Mouse (Mus musculus) midbrain, embryonic 10.5 days (tissue): ENCODE measurements around the gene Usp12. TPM values are rescaled to one million over a fixed set of nuclear protein-coding genes. Genes with fewer than 3 reads are reported as not detected.

Source experiments
- DNase-seq: peaks from one replicate; pipeline ENCODE4 v3.0.0-alpha.2; 2017; ENCODE audit warnings: low spot score
- H3K27ac ChIP-seq: fragments of 300-500 bp; sonication (generic); replicated peaks from 2 replicates; pipeline ENCODE4 v1.5.1; 2016; ENCODE audit warnings: mild to moderate bottlenecking
- H3K27me3 ChIP-seq: fragments of 300-500 bp; sonication (generic); 2 replicates; pipeline ENCODE4 v1.6.1; 2016; ENCODE audit warnings: low read depth, mild to moderate bottlenecking; ENCODE audit not compliant: poor library complexity, severe bottlenecking
- H3K36me3 ChIP-seq: fragments of 300-500 bp; sonication (generic); 2 replicates; pipeline ENCODE4 v1.6.1; 2016; ENCODE audit warnings: mild to moderate bottlenecking, moderate library complexity
- H3K4me1 ChIP-seq: fragments of 300-500 bp; sonication (generic); 2 replicates; pipeline ENCODE4 v1.6.1; 2016
- H3K4me3 ChIP-seq: fragments of 300-500 bp; sonication (generic); 2 replicates; pipeline ENCODE4 v1.5.1; 2016; ENCODE audit warnings: mild to moderate bottlenecking, moderate library complexity
- H3K9me3 ChIP-seq: fragments of 300-500 bp; sonication (generic); replicated peaks from 2 replicates; pipeline ENCODE4 v1.6.1; 2016; ENCODE audit warnings: mild to moderate bottlenecking
- WGBS: fragments of 180-500 bp; shearing (Covaris S2); methylation state at CpG from one replicate; pipeline ENCODE4 v1.1.7; 2016; 5-methylcytosine and 5-hydroxymethylcytosine counted together
- polyA plus RNA-seq: library from polyadenylated mRNA; unstranded; fragments of >200 nt; fragmentation: Nextera tagmentation; extraction: Ambion mirVana; gene quantifications from 2 replicates; pipeline ENCODE4 v1.2.1, GENCODE M21; 2016

The Usp12 gene
- polyA plus RNA-seq, 1 experiment from 2014 or later: 14.6 TPM

DNA sequence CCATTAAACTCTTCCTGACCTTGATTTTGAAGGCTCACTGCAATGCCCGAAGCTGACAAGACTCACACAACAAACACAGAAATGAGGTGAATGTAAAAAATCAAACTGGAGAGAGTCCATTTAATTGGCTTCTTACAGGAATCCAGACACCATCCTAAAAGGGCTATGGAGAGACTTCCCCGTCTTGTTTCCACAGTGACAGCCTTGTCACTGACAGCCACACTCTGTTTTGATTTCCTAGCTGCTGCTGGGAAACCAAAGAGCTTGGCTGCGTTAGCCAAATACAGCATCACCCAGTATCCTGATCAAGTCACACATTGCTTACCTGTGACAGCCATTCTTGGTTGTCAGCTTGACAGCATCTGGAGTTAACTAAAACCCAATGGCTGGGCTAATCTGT is 69.8 kb downstream of the Usp12 start:
- H3K4me3 ChIP-seq: no peak overlapping the region
- H3K4me1 ChIP-seq: no peaks in the 10 kb centered on the region
- no peak overlapping the region for H3K27ac ChIP-seq
- 0 out of 2 replicates have a peak, but pooled peaks cover 6% of the 10 kb centered on the region for H3K9me3 ChIP-seq
- H3K27me3 ChIP-seq: no peaks in the 10 kb centered on the region
- H3K36me3 ChIP-seq: no peaks in the 10 kb centered on the region
- no peak for DNase-seq
- WGBS: 74% methylated on average over 3 of the region's 3 CpGs

- no peaks in the 10 kb centered on the region for H3K36me3 ChIP-seq
- no peaks in the 10 kb centered on the region for H3K4me1 ChIP-seq
- WGBS: 92% methylated on average over 5 of the region's 5 CpGs
- no peak for DNase-seq
- no peaks in the 10 kb centered on the region for H3K27me3 ChIP-seq
- H3K4me3 ChIP-seq: no peak overlapping the region
- H3K9me3 ChIP-seq: peaks cover 6% of the 10 kb centered on the region; the same call in 1 of the 2 replicates
- H3K27ac ChIP-seq: no peak overlapping the region
Measured at GRCm38 (mm10) chr5:146723452-146723851, 71.4 kb downstream of the Usp12 start.

DNA sequence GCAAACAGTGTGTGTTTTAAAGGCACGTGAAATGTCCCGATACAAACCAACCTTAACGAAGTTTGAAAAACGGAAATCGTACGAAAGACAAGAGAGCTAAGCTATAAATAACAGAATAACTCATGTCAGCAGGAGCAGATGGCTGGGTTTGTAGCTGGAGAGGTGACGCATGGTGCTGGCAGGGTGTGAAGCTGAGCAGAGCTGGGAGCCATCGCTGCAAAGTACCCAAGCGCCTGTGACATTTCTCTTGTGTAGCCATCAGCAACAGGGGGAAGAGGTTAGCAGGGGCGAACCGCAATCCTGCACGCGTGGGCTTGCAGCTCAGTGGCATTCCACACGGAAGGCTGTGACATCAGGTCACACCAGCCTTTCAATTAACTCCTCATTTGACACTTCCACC is 72.6 kb downstream of the Usp12 start:
- Histone ChIP-seq H3K9me3 (peaks cover 6% of the 10 kb centered on the region; the same call in 1 of the 2 replicates), H3K4me1 (no peaks in the 10 kb centered on the region), H3K27me3 (no peaks in the 10 kb centered on the region), H3K27ac (no peak overlapping the region), H3K4me3 (no peak overlapping the region), H3K36me3 (no peaks in the 10 kb centered on the region)
- 86% methylated on average over 14 of the region's 14 CpGs for whole genome bisulfite sequencing
- no peak for DNase-seq

- 86% methylated on average over 27 of the region's 27 CpGs for WGBS
- Histone ChIP-seq H3K4me3 (no peak overlapping the region), H3K27me3 (no peaks in the 10 kb centered on the region), H3K4me1 (no peaks in the 10 kb centered on the region), H3K36me3 (no peaks in the 10 kb centered on the region), H3K9me3 (peaks cover 6% of the 10 kb centered on the region; the same call in 1 of the 2 replicates), H3K27ac (no peak overlapping the region)
- no peak for DNase-seq
Measured at GRCm38 (mm10) chr5:146719584-146720356, 75.0 kb downstream of the Usp12 start.

GRCm38 (mm10) chr5:146713836-146714235 is 81.0 kb downstream of the Usp12 start:
- peaks cover 21% of the 10 kb centered on the region for H3K4me1 ChIP-seq
- peak overlapping the region; percentile 71; the same call in 1 of the 2 replicates for H3K27ac ChIP-seq
- H3K36me3 ChIP-seq: no peaks in the 10 kb centered on the region
- 91% methylated on average over 12 of the region's 12 CpGs for WGBS
- H3K4me3 ChIP-seq: no peak overlapping the region
- H3K9me3 ChIP-seq: 0 out of 2 replicates have a peak, but pooled peaks cover 6% of the 10 kb centered on the region
- H3K27me3 ChIP-seq: no peaks in the 10 kb centered on the region
- no peak for DNase-seq

GRCm38 (mm10) chr5:146713088-146713487 is 81.7 kb downstream of the Usp12 start:
- H3K4me1 ChIP-seq: peaks cover 21% of the 10 kb centered on the region
- H3K27me3 ChIP-seq: no peaks in the 10 kb centered on the region
- WGBS: 49% methylated on average over 10 of the region's 10 CpGs
- no peak overlapping the region for H3K4me3 ChIP-seq
- DNase-seq: peak; percentile 44
- no peaks in the 10 kb centered on the region for H3K36me3 ChIP-seq
- peak overlapping the region; percentile 71 for H3K27ac ChIP-seq
- H3K9me3 ChIP-seq: 0 out of 2 replicates have a peak, but pooled peaks cover 6% of the 10 kb centered on the region

DNA sequence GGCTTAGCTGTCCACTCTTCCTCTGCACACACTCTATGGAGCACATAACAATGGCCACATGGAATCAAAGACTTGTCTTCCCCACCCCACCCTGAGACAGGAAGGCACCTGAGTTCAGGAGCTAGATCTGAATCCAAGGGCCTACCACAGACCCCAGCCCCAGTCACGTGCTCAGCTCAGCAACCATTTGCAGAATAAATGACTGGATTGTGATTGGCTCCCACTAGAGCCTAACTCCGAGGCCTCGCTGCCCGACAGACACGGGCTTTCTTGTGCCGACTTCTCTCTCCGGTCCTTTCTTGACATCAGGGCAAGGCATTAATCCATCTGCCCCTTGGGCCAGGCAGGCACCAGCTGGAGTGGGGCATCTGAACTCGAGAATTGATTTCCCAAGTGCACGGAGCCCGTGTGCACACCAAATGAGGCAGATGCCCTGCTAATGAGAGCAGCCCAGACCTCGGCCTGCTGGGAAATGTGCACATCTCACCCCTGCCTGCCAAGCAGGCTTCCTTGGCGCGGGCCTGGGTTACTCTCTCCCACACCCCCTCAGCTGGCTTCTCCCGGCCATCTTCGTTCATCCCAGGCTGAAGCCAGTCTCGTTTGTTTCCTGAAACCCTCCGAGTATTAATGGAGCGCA is 82.4 kb downstream of the Usp12 start:
- no peaks in the 10 kb centered on the region for H3K36me3 ChIP-seq
- peak; percentile 34 for DNase-seq
- WGBS: 79% methylated on average over 18 of the region's 18 CpGs
- H3K4me1 ChIP-seq: peaks cover 21% of the 10 kb centered on the region
- H3K4me3 ChIP-seq: no peak overlapping the region
- H3K9me3 ChIP-seq: 0 out of 2 replicates have a peak, but pooled peaks cover 6% of the 10 kb centered on the region
- no peaks in the 10 kb centered on the region for H3K27me3 ChIP-seq
- H3K27ac ChIP-seq: peak overlapping the region; percentile 71

GRCm38 (mm10) chr5:146709361-146709760 is 85.4 kb downstream of the Usp12 start:
- no peak overlapping the region for H3K4me3 ChIP-seq
- H3K36me3 ChIP-seq: no peaks in the 10 kb centered on the region
- peaks cover 24% of the 10 kb centered on the region for H3K4me1 ChIP-seq
- no peak overlapping the region for H3K27ac ChIP-seq
- DNase-seq: no peak
- WGBS: 83% methylated on average over 3 of the region's 3 CpGs
- H3K27me3 ChIP-seq: no peaks in the 10 kb centered on the region
- H3K9me3 ChIP-seq: 0 out of 2 replicates have a peak, but pooled peaks cover 6% of the 10 kb centered on the region

DNA sequence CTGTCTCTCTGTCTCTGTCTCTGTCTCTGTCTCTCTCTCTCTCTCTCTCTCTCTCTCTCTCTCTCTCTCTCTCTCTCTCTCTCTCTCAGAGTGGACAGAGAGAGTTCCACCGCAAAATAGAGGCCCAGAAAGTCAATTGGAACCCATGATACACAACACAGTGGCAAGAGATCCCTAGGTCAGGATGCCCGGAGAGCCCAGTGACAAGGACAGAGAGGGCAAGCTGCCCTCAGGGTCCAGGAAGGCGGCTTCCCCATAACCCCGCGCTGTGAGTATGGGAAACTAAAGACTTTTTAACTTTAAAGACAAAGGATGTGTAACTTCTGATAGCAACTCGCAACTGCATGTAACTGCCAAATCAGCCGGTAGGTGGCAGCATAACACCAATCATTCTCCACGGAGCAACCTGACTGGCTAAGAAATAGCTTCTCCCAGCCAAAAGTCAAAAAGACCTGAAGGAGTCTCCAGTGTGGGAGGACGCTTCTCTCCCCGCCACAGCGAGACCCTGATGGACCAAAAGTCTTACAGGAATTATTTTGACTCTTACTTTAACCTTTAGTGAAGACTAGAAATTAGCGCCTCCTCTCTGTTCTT is 88.9 kb downstream of the Usp12 start:
- Histone ChIP-seq H3K36me3 (no peaks in the 10 kb centered on the region), H3K4me1 (0 out of 2 replicates have a peak, but pooled peaks cover 3% of the 10 kb centered on the region), H3K4me3 (no peak overlapping the region), H3K27ac (0 out of 2 replicates have a peak overlapping the region, but pooled peaks have one; percentile 28), H3K9me3 (no peaks in the 10 kb centered on the region), H3K27me3 (no peaks in the 10 kb centered on the region)
- WGBS: 13% methylated on average over 12 of the region's 12 CpGs
- peak; percentile 86 for DNase-seq

GRCm38 (mm10) chr5:146705411-146705810 is 89.4 kb downstream of the Usp12 start:
- no peaks in the 10 kb centered on the region for H3K36me3 ChIP-seq
- H3K9me3 ChIP-seq: no peaks in the 10 kb centered on the region
- DNase-seq: no peak
- no peak overlapping the region for H3K4me3 ChIP-seq
- H3K4me1 ChIP-seq: 0 out of 2 replicates have a peak, but pooled peaks cover 3% of the 10 kb centered on the region
- no peaks in the 10 kb centered on the region for H3K27me3 ChIP-seq
- 84% methylated on average over 6 of the region's 6 CpGs for WGBS
- H3K27ac ChIP-seq: no peak overlapping the region

DNA sequence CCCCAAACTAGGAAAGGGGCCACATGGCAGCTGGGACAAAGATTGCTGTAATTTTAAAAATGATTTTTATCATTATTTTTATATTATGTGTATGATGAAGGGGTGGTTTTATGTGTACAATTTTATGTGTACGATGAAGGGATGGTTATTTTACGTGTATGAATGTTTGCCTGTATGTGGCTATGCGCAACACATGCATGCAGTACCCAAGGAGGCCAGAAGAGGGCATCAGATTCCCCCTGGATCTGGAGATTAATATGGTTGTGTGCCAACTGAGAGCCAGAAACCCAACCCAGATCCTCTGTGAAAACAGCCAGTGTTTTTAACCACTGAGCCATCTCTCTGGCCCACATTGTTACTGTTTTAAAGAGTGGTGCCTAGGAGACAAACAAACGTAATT is 90.6 kb downstream of the Usp12 start:
- 0 out of 2 replicates have a peak, but pooled peaks cover 3% of the 10 kb centered on the region for H3K4me1 ChIP-seq
- no peaks in the 10 kb centered on the region for H3K9me3 ChIP-seq
- no peak for DNase-seq
- WGBS: 94% methylated on average over 4 of the region's 4 CpGs
- no peak overlapping the region for H3K4me3 ChIP-seq
- no peak overlapping the region for H3K27ac ChIP-seq
- H3K36me3 ChIP-seq: no peaks in the 10 kb centered on the region
- no peaks in the 10 kb centered on the region for H3K27me3 ChIP-seq

DNA sequence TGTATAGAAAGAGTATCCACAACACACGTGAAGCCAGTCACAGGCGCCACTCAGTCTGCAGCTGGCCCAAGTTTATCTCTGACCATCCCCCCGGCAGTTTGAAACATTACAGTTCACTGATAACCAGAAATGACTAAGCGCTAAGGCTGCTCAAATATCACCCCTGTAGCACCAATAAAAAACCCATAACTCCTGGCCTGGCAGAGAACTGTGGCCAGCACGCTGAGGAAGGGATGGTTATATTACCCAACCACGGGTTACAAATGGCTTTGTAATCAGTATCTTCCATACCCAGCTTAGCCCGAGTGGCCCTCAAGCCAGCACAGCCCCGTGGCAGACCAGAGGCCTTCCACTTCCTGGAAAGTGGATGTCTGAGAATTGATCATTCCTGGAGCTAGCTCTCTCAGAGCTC is 91.1 kb downstream of the Usp12 start:
- 91% methylated on average over 8 of the region's 8 CpGs for WGBS

More for the DNA sequence above, 91.1 kb downstream of the Usp12 start:
- Histone ChIP-seq H3K27me3 (no peaks in the 10 kb centered on the region), H3K36me3 (no peaks in the 10 kb centered on the region), H3K4me3 (no peak overlapping the region), H3K27ac (no peak overlapping the region), H3K4me1 (0 out of 2 replicates have a peak, but pooled peaks cover 3% of the 10 kb centered on the region), H3K9me3 (no peaks in the 10 kb centered on the region)
- DNase-seq: no peak
